Comparison of ENCODE assay signal across 8 mouse cellular contexts in the genomic region with DNA sequence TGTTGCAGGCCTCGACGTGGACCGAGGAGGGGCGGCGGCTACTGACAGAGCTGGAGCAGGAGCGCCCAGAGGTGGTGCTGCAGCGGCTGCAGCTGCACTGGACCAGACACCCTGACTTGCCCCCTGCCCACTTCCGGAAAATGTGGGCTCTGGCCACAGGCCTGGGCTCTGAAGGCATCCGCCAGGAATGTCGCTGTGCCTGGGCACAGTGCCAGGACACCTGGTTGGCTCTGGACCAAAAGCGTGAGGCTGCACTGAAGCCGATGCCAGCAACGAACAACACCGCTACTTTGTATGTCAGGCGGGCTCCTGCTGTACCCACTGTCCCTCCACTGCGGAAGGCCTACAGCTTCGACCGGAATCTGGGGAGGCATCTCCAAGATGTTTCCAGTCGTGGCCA. TPM values are rescaled to one million over a fixed set of nuclear protein-coding genes. Genes with fewer than 3 reads are reported as not detected.
A peak's percentile ranks its signal among the peaks of the same experiment; 100 is the strongest.
DNase-seq lines count a peak whose midpoint lies in the region; ATAC-seq lines count a peak whose summit lies in the region.
"Had no signal": no experiment of that assay in that cellular context is flagged by ENCODE, and none has a peak within 500 bp of the region (broad histone marks: within the 10 kb centered on the region; RNA-seq: fewer than 3 reads in every experiment).

No protein-coding gene starts in this region.

- H3K4me3 ChIP-seq in hindbrain, embryonic 16.5 days (ENCODE audit: low read length) = no peak overlapping the region
- no peak overlapping the region for H3K4me3 ChIP-seq in hindbrain, embryonic 13.5 days
- H3K4me3 ChIP-seq in heart, embryonic 15.5 days = no peak overlapping the region
- H3K4me3 ChIP-seq in limb, embryonic 15.5 days = no peak overlapping the region
- H3K4me3 ChIP-seq: left cerebral cortex, adult 2 months had no signal

- no peak overlapping the region for H3K4me2 ChIP-seq in hindbrain, embryonic 16.5 days (ENCODE audit: low read length)
- no peak overlapping the region for H3K4me2 ChIP-seq in hindbrain, embryonic 13.5 days
- H3K4me2 ChIP-seq in heart, embryonic 15.5 days = peak overlapping the region; percentile 47
- H3K4me2 ChIP-seq in limb, embryonic 15.5 days = peak overlapping the region; percentile 26

- no peak overlapping the region for H3K27ac ChIP-seq in hindbrain, embryonic 16.5 days (ENCODE audit: low read depth, low read length)
- no peak overlapping the region for H3K27ac ChIP-seq in hindbrain, embryonic 13.5 days
- H3K27ac ChIP-seq in heart, embryonic 15.5 days = no peak overlapping the region
- H3K27ac ChIP-seq in limb, embryonic 15.5 days = peak overlapping the region; percentile 75
- H3K27ac ChIP-seq: left cerebral cortex, adult 2 months had no signal

- no peaks in the 10 kb centered on the region for H3K36me3 ChIP-seq in hindbrain, embryonic 16.5 days (ENCODE audit: control insufficient read depth, insufficient read depth, low read length)
- no peaks in the 10 kb centered on the region for H3K36me3 ChIP-seq in hindbrain, embryonic 13.5 days
- H3K36me3 ChIP-seq in heart, embryonic 15.5 days = no peaks in the 10 kb centered on the region
- no peaks in the 10 kb centered on the region for H3K36me3 ChIP-seq in limb, embryonic 15.5 days

- H3K9ac ChIP-seq in hindbrain, embryonic 16.5 days (ENCODE audit: low read depth, low read length) = no peak overlapping the region
- H3K9ac ChIP-seq in hindbrain, embryonic 13.5 days = no peak overlapping the region
- no peak overlapping the region for H3K9ac ChIP-seq in heart, embryonic 15.5 days
- no peak overlapping the region for H3K9ac ChIP-seq in limb, embryonic 15.5 days

- peak; percentile 53 for ATAC-seq in hindbrain, embryonic 16.5 days
- no peak for ATAC-seq in hindbrain, embryonic 13.5 days (ENCODE audit: low FRiP score)
- peak; percentile 54 for ATAC-seq in heart, embryonic 15.5 days (replicated peaks; ENCODE audit: insufficient number of reproducible peaks, insufficient read depth, low FRiP score, low read depth)
- 0 out of 2 replicates have a peak, but pooled peaks have one; percentile 60 for ATAC-seq in limb, embryonic 15.5 days (ENCODE audit: insufficient number of reproducible peaks, low FRiP score, low TSS enrichment, low read depth)

- H3K27me3 ChIP-seq in hindbrain, embryonic 16.5 days (replicated peaks; ENCODE audit: control insufficient read depth, insufficient read depth, low read length) = no peaks in the 10 kb centered on the region
- H3K27me3 ChIP-seq in hindbrain, embryonic 13.5 days = no peaks in the 10 kb centered on the region
- peaks cover 32% of the 10 kb centered on the region for H3K27me3 ChIP-seq in heart, embryonic 15.5 days
- no peaks in the 10 kb centered on the region for H3K27me3 ChIP-seq in limb, embryonic 15.5 days

- peak; percentile 54 for DNase-seq in adrenal gland, postnatal 25 days
- DNase-seq in urinary bladder, postnatal 4 days (ENCODE audit: low spot score in 2 of 2) = peak; percentile 53 to 77
- no peak for DNase-seq in thymus, postnatal 0 days (ENCODE audit: low spot score)

- peaks cover 3% of the 10 kb centered on the region; the same call in 1 of the 2 replicates for H3K4me1 ChIP-seq in hindbrain, embryonic 16.5 days (ENCODE audit: control insufficient read depth, insufficient read depth, low read depth, low read length)
- peaks cover 11% of the 10 kb centered on the region for H3K4me1 ChIP-seq in hindbrain, embryonic 13.5 days (replicated peaks)
- peaks cover 16% of the 10 kb centered on the region for H3K4me1 ChIP-seq in heart, embryonic 15.5 days (replicated peaks)
- peaks cover 33% of the 10 kb centered on the region for H3K4me1 ChIP-seq in limb, embryonic 15.5 days

- H3K9me3 ChIP-seq in hindbrain, embryonic 16.5 days (ENCODE audit: control insufficient read depth, low read length) = no peaks in the 10 kb centered on the region
- no peaks in the 10 kb centered on the region for H3K9me3 ChIP-seq in hindbrain, embryonic 13.5 days
- H3K9me3 ChIP-seq in heart, embryonic 15.5 days (replicated peaks) = no peaks in the 10 kb centered on the region
- no peaks in the 10 kb centered on the region for H3K9me3 ChIP-seq in limb, embryonic 15.5 days

- WGBS in hindbrain, embryonic 16.5 days = 57% methylated on average over 19 of the region's 19 CpGs
- WGBS in hindbrain, embryonic 13.5 days = 70% methylated on average over 19 of the region's 19 CpGs
- 34% methylated on average over 19 of the region's 19 CpGs for WGBS in heart, embryonic 15.5 days
- WGBS in limb, embryonic 15.5 days = 24% methylated on average over 19 of the region's 19 CpGs

RNA-seq across cellular contexts. Expression of a gene that starts 5.6 kb away (rescaled TPM):
- polyA plus RNA-seq in hindbrain, embryonic 16.5 days (2015; fragmentation: Nextera tagmentation; extraction: Ambion mirVana) = 1.8 and 2.1 TPM in 2 replicates
- polyA plus RNA-seq in hindbrain, embryonic 13.5 days (2015; fragmentation: Nextera tagmentation; extraction: Ambion mirVana) = 1.6 and 1.9 TPM in 2 replicates
- 0.76 and 0.82 TPM in 2 replicates for total RNA-seq in adrenal gland, postnatal 25 days (2021)
- polyA plus RNA-seq in heart, embryonic 15.5 days (2015; fragmentation: Nextera tagmentation; extraction: Ambion mirVana) = 0.14 and 0.19 TPM in 2 replicates
- 0.55 and 0.88 TPM in 2 replicates for polyA plus RNA-seq in limb, embryonic 15.5 days (2015; fragmentation: Nextera tagmentation; extraction: Ambion mirVana)
- polyA plus RNA-seq in thymus, postnatal 0 days (2015; fragmentation: Nextera tagmentation; extraction: Ambion mirVana) = 0.09 and 0.21 TPM in 2 replicates

RNA-seq across cellular contexts. Expression of a gene that starts 30.0 kb away (rescaled TPM):
- 12.3 and 14.5 TPM in 2 replicates for polyA plus RNA-seq in hindbrain, embryonic 16.5 days (2015; fragmentation: Nextera tagmentation; extraction: Ambion mirVana)
- polyA plus RNA-seq in hindbrain, embryonic 13.5 days (2015; fragmentation: Nextera tagmentation; extraction: Ambion mirVana) = 7.3 and 7.4 TPM in 2 replicates
- 1.3 and 2.7 TPM in 2 replicates for total RNA-seq in adrenal gland, postnatal 25 days (2021)
- polyA plus RNA-seq in heart, embryonic 15.5 days (2015; fragmentation: Nextera tagmentation; extraction: Ambion mirVana) = 0.94 and 2.0 TPM in 2 replicates
- 2.7 and 2.9 TPM in 2 replicates for polyA plus RNA-seq in limb, embryonic 15.5 days (2015; fragmentation: Nextera tagmentation; extraction: Ambion mirVana)
- polyA plus RNA-seq in thymus, postnatal 0 days (2015; fragmentation: Nextera tagmentation; extraction: Ambion mirVana) = 0.48 and 0.60 TPM in 2 replicates

RNA-seq across cellular contexts. Expression of a gene that starts 30.9 kb away (rescaled TPM):
- polyA plus RNA-seq in hindbrain, embryonic 16.5 days (2015; fragmentation: Nextera tagmentation; extraction: Ambion mirVana) = 0.69 and 0.93 TPM in 2 replicates
- 0.74 and 0.76 TPM in 2 replicates for polyA plus RNA-seq in hindbrain, embryonic 13.5 days (2015; fragmentation: Nextera tagmentation; extraction: Ambion mirVana)
- 14.0 and 18.4 TPM in 2 replicates for total RNA-seq in adrenal gland, postnatal 25 days (2021)
- polyA plus RNA-seq in heart, embryonic 15.5 days (2015; fragmentation: Nextera tagmentation; extraction: Ambion mirVana) = 1.4 and 2.3 TPM in 2 replicates
- polyA plus RNA-seq in limb, embryonic 15.5 days (2015; fragmentation: Nextera tagmentation; extraction: Ambion mirVana) = 1.6 and 1.8 TPM in 2 replicates
- polyA plus RNA-seq in thymus, postnatal 0 days (2015; fragmentation: Nextera tagmentation; extraction: Ambion mirVana) = 0.85 and 1.1 TPM in 2 replicates

RNA-seq across cellular contexts. Expression of a gene that starts 34.6 kb away (rescaled TPM):
- polyA plus RNA-seq in hindbrain, embryonic 16.5 days (2015; fragmentation: Nextera tagmentation; extraction: Ambion mirVana) = 0.27 TPM in 1 of 2 replicates, not detected in the other
- not detected in 2 replicates for polyA plus RNA-seq in hindbrain, embryonic 13.5 days (2015; fragmentation: Nextera tagmentation; extraction: Ambion mirVana)
- total RNA-seq in adrenal gland, postnatal 25 days (2021) = not detected in 2 replicates
- polyA plus RNA-seq in heart, embryonic 15.5 days (2015; fragmentation: Nextera tagmentation; extraction: Ambion mirVana) = 0.09 and 0.11 TPM in 2 replicates
- not detected in 2 replicates for polyA plus RNA-seq in limb, embryonic 15.5 days (2015; fragmentation: Nextera tagmentation; extraction: Ambion mirVana)
- 0.04 and 0.31 TPM in 2 replicates for polyA plus RNA-seq in thymus, postnatal 0 days (2015; fragmentation: Nextera tagmentation; extraction: Ambion mirVana)
- total RNA-seq: left cerebral cortex, adult 2 months had no signal

RNA-seq across cellular contexts. Expression of a gene that starts 34.7 kb away (rescaled TPM):
- polyA plus RNA-seq in hindbrain, embryonic 16.5 days (2015; fragmentation: Nextera tagmentation; extraction: Ambion mirVana) = 0.44 and 0.60 TPM in 2 replicates
- polyA plus RNA-seq in hindbrain, embryonic 13.5 days (2015; fragmentation: Nextera tagmentation; extraction: Ambion mirVana) = 1.1 and 1.7 TPM in 2 replicates
- total RNA-seq in adrenal gland, postnatal 25 days (2021) = 3.8 and 6.1 TPM in 2 replicates
- 0.08 and 0.19 TPM in 2 replicates for polyA plus RNA-seq in heart, embryonic 15.5 days (2015; fragmentation: Nextera tagmentation; extraction: Ambion mirVana)
- 0.37 and 0.53 TPM in 2 replicates for polyA plus RNA-seq in limb, embryonic 15.5 days (2015; fragmentation: Nextera tagmentation; extraction: Ambion mirVana)
- 0.28 and 0.47 TPM in 2 replicates for polyA plus RNA-seq in thymus, postnatal 0 days (2015; fragmentation: Nextera tagmentation; extraction: Ambion mirVana)

Comparison
In these comparisons a context has a peak if more than half of its experiments do, and no peak if none do; other contexts are left out.
1. H3K4me2 ChIP-seq: peak in heart, embryonic 15.5 days (single experiment) and limb, embryonic 15.5 days (single experiment); none in hindbrain, embryonic 16.5 days (single experiment) and hindbrain, embryonic 13.5 days (single experiment).